Comparison of ENCODE assay signal across 8 mouse cellular contexts in the genomic region with DNA sequence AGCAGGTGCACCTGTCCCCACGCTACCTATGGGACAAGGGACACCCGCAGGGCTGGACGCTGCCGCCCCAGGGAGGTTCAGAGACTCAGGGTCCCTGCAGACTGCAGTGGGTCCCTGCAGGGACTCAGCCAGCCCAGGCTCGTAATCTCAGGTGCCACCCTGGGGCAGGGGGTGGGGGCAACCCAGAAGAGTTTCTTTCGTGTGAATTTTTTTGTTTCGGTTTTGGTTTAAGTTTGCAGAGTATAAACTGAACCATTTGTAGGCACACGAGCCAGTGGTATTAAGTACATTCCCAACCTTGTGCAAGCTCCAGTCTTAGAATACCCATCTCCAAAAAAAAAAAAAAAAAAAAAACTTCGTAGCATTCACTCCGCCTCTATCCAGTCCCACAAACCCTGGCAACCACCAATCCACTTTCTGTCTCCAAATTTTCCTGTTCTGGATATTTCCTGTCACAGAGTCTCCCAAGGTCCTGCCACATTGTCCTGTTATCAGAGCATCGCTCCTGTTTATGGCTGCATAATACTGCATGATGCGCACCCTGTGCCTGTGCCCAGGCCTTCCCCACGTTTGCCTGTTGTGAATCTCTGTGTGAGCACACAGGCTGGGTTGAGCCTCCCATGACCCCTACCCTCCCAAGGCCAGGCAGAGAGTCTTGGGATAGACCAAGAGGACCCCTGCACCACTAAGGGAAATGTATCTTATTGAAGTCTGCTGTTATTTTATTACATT. TPM values are rescaled to one million over a fixed set of nuclear protein-coding genes. Genes with fewer than 3 reads are reported as not detected.
DNase-seq lines count a peak whose midpoint lies in the region; ATAC-seq and TF ChIP-seq lines count a peak whose summit lies in the region.

No protein-coding gene starts in this region.

- no peaks in the 10 kb centered on the region for H3K36me3 ChIP-seq in thymus, adult 2 months (ENCODE audit: control insufficient read depth, insufficient read depth, low read length)
- no peaks in the 10 kb centered on the region for H3K36me3 ChIP-seq in liver, embryonic 13.5 days
- H3K36me3 ChIP-seq in stomach, postnatal 0 days (ENCODE audit: control insufficient read depth, insufficient read depth, low read length): no peaks in the 10 kb centered on the region

- no peak for TF ChIP-seq CTCF in cerebellum, adult 2 months (IDR thresholded peaks at IDR 0.05; ENCODE audit: borderline replicate concordance, insufficient read depth, low read depth, low read length)
- no peak for TF ChIP-seq CTCF in thymus, adult 2 months (IDR thresholded peaks at IDR 0.05; ENCODE audit: borderline replicate concordance, control insufficient read depth, extremely low read depth, insufficient read depth, low read length, poor library complexity)
- no peak for TF ChIP-seq CTCF in stomach, postnatal 0 days (IDR thresholded peaks at IDR 0.05; ENCODE audit: low read depth)

- peak overlapping the region; percentile 53 for H3K4me3 ChIP-seq in cerebellum, adult 2 months (replicated peaks; ENCODE audit: insufficient read depth, low read depth, low read length)
- H3K4me3 ChIP-seq in thymus, adult 2 months (ENCODE audit: control insufficient read depth, insufficient read depth, low read length): peak overlapping the region; percentile 88
- H3K4me3 ChIP-seq in liver, embryonic 13.5 days (replicated peaks): peak overlapping the region; percentile 44
- H3K4me3 ChIP-seq in stomach, postnatal 0 days (ENCODE audit: low read depth, low read length): peak overlapping the region; percentile 39

- ATAC-seq in liver, embryonic 13.5 days (ENCODE audit: low read depth): no peak
- ATAC-seq in stomach, postnatal 0 days (ENCODE audit: low FRiP score, low TSS enrichment): no peak
- no peak for ATAC-seq in erythroid progenitor cell, adult 5-6 weeks (replicated peaks; ENCODE audit: low FRiP score, poor library complexity, severe bottlenecking)

- WGBS in cerebellum, adult 2 months: 32% methylated on average over 13 of the region's 13 CpGs
- 30% methylated on average over 13 of the region's 13 CpGs for WGBS in thymus, adult 2 months
- WGBS in liver, embryonic 13.5 days (ENCODE audit: insufficient replicate concordance): 29% methylated on average over 13 of the region's 13 CpGs
- WGBS in stomach, postnatal 0 days: 33% methylated on average over 13 of the region's 13 CpGs

- H3K9ac ChIP-seq in liver, embryonic 13.5 days: peak overlapping the region; percentile 34; the same call in 1 of the 2 replicates
- peak overlapping the region; percentile 55 for H3K9ac ChIP-seq in stomach, postnatal 0 days (ENCODE audit: low read length)

- no peak for DNase-seq in cerebellum, adult 2 months
- DNase-seq in cerebellum, postnatal 36 days: no peak
- DNase-seq in thymus, adult 2 months: no peak
- DNase-seq in thymus, postnatal 25 days: no peak
- DNase-seq in liver, embryonic 13.5 days: no peak
- no peak for DNase-seq in stomach, postnatal 0 days (ENCODE audit: low spot score)
- DNase-seq in urinary bladder, postnatal 14 days (ENCODE audit: low spot score): no peak

- peak overlapping the region; percentile 59 for H3K4me2 ChIP-seq in liver, embryonic 13.5 days
- peak overlapping the region; percentile 68 for H3K4me2 ChIP-seq in stomach, postnatal 0 days (replicated peaks; ENCODE audit: low read depth)

- H3K9me3 ChIP-seq in liver, embryonic 13.5 days (replicated peaks): no peaks in the 10 kb centered on the region
- H3K9me3 ChIP-seq in stomach, postnatal 0 days (ENCODE audit: control insufficient read depth, low read length): no peaks in the 10 kb centered on the region

- peaks cover 4% of the 10 kb centered on the region for H3K4me1 ChIP-seq in cerebellum, adult 2 months (ENCODE audit: control insufficient read depth, insufficient read depth, low read length)
- H3K4me1 ChIP-seq in thymus, adult 2 months (replicated peaks; ENCODE audit: control insufficient read depth, insufficient read depth, low read length): peaks cover 39% of the 10 kb centered on the region
- peaks cover 19% of the 10 kb centered on the region for H3K4me1 ChIP-seq in liver, embryonic 13.5 days (replicated peaks)
- peaks cover 3% of the 10 kb centered on the region; the same call in 1 of the 2 replicates for H3K4me1 ChIP-seq in stomach, postnatal 0 days (replicated peaks; ENCODE audit: control insufficient read depth, insufficient read depth)

- TF ChIP-seq EP300 in stomach, postnatal 0 days (optimal IDR thresholded peaks at IDR 0.05): no peak

- no peak overlapping the region for H3K27ac ChIP-seq in cerebellum, adult 2 months (ENCODE audit: insufficient read depth, low read length)
- H3K27ac ChIP-seq in thymus, adult 2 months (ENCODE audit: control insufficient read depth, insufficient read depth, low read length): no peak overlapping the region
- no peak overlapping the region for H3K27ac ChIP-seq in liver, embryonic 13.5 days
- H3K27ac ChIP-seq in stomach, postnatal 0 days (replicated peaks): peak overlapping the region; percentile 56; the same call in 1 of the 2 replicates

- no peak for TF ChIP-seq POLR2A in cerebellum, adult 2 months (IDR thresholded peaks at IDR 0.05; ENCODE audit: borderline replicate concordance, insufficient read depth, low read length)
- no peak for TF ChIP-seq POLR2A in thymus, adult 2 months (IDR thresholded peaks at IDR 0.05; ENCODE audit: control insufficient read depth, extremely low read depth, insufficient read depth, low read length, poor library complexity)

- H3K27me3 ChIP-seq in cerebellum, adult 2 months (ENCODE audit: control insufficient read depth, insufficient read depth, low read length): no peaks in the 10 kb centered on the region
- H3K27me3 ChIP-seq in thymus, adult 2 months (ENCODE audit: control insufficient read depth, insufficient read depth, low read length): no peaks in the 10 kb centered on the region
- peaks cover 58% of the 10 kb centered on the region for H3K27me3 ChIP-seq in liver, embryonic 13.5 days
- no peaks in the 10 kb centered on the region for H3K27me3 ChIP-seq in stomach, postnatal 0 days (ENCODE audit: control insufficient read depth, insufficient read depth, low read length)

RNA-seq across cellular contexts. Expression of a gene that starts 28.6 kb away (rescaled TPM):
- 21.0 and 23.0 TPM in 2 replicates for polyA plus RNA-seq in cerebellum, adult 2 months (2012; rRNA removed)
- 0.63 and 0.80 TPM in 2 replicates for polyA plus RNA-seq in thymus, adult 2 months (2012; rRNA removed)
- polyA plus RNA-seq in liver, embryonic 13.5 days (2015; fragmentation: Nextera tagmentation; extraction: Ambion mirVana): 0.44 and 0.46 TPM in 2 replicates
- 1.3 and 1.8 TPM in 2 replicates for polyA plus RNA-seq in stomach, postnatal 0 days (2015; fragmentation: Nextera tagmentation; extraction: Ambion mirVana)
- not detected in 2 replicates for total RNA-seq in erythroid progenitor cell, adult 5-6 weeks (2015; ENCODE audit: low replicate concordance)
- 0.38 and 0.90 TPM in 2 replicates for total RNA-seq in erythroid progenitor cell, adult 5-6 weeks (2017; ENCODE audit: low replicate concordance)

RNA-seq across cellular contexts. Expression of a gene that starts 39.3 kb away (rescaled TPM):
- polyA plus RNA-seq in cerebellum, adult 2 months (2012; rRNA removed): 126 and 136 TPM in 2 replicates
- polyA plus RNA-seq in thymus, adult 2 months (2012; rRNA removed): 0.05 and 0.13 TPM in 2 replicates
- 0.06 TPM in 1 of 2 replicates, not detected in the other for polyA plus RNA-seq in liver, embryonic 13.5 days (2015; fragmentation: Nextera tagmentation; extraction: Ambion mirVana)
- 0.40 and 0.42 TPM in 2 replicates for polyA plus RNA-seq in stomach, postnatal 0 days (2015; fragmentation: Nextera tagmentation; extraction: Ambion mirVana)
- not detected in 2 replicates for total RNA-seq in erythroid progenitor cell, adult 5-6 weeks (2015; ENCODE audit: low replicate concordance)
- not detected in 2 replicates for total RNA-seq in erythroid progenitor cell, adult 5-6 weeks (2017; ENCODE audit: low replicate concordance)

RNA-seq across cellular contexts. Expression of a gene that starts 51.1 kb away (rescaled TPM):
- polyA plus RNA-seq in cerebellum, adult 2 months (2012; rRNA removed): 75.2 and 77.0 TPM in 2 replicates
- 52.7 and 57.6 TPM in 2 replicates for polyA plus RNA-seq in thymus, adult 2 months (2012; rRNA removed)
- 5.7 and 5.8 TPM in 2 replicates for polyA plus RNA-seq in liver, embryonic 13.5 days (2015; fragmentation: Nextera tagmentation; extraction: Ambion mirVana)
- polyA plus RNA-seq in stomach, postnatal 0 days (2015; fragmentation: Nextera tagmentation; extraction: Ambion mirVana): 11.0 and 11.1 TPM in 2 replicates
- total RNA-seq in erythroid progenitor cell, adult 5-6 weeks (2015; ENCODE audit: low replicate concordance): 4.3 and 7.1 TPM in 2 replicates
- 1.2 and 4.2 TPM in 2 replicates for total RNA-seq in erythroid progenitor cell, adult 5-6 weeks (2017; ENCODE audit: low replicate concordance)

RNA-seq across cellular contexts. Expression of a gene that starts 56.3 kb away (rescaled TPM):
- 30.6 and 33.3 TPM in 2 replicates for polyA plus RNA-seq in cerebellum, adult 2 months (2012; rRNA removed)
- polyA plus RNA-seq in thymus, adult 2 months (2012; rRNA removed): 36.2 and 53.2 TPM in 2 replicates
- polyA plus RNA-seq in liver, embryonic 13.5 days (2015; fragmentation: Nextera tagmentation; extraction: Ambion mirVana): 1.6 and 1.8 TPM in 2 replicates
- 59.5 and 62.2 TPM in 2 replicates for polyA plus RNA-seq in stomach, postnatal 0 days (2015; fragmentation: Nextera tagmentation; extraction: Ambion mirVana)
- 1.3 and 1.8 TPM in 2 replicates for total RNA-seq in erythroid progenitor cell, adult 5-6 weeks (2015; ENCODE audit: low replicate concordance)
- total RNA-seq in erythroid progenitor cell, adult 5-6 weeks (2017; ENCODE audit: low replicate concordance): 3.6 and 9.2 TPM in 2 replicates

Comparison
In these comparisons a context has a peak if more than half of its experiments do, and no peak if none do; other contexts are left out.
1. RNA of a gene that starts 39.3 kb away (polyA plus RNA-seq): 126 to 136 TPM in cerebellum, adult 2 months; 0.40 to 0.42 TPM in stomach, postnatal 0 days, 0.06 TPM in liver, embryonic 13.5 days and 0.05 to 0.13 TPM in thymus, adult 2 months; every median in the first group is over 10 times any median in the second.
2. Peak in every context shown above with its lines, with median percentiles within 50 percentile points of each other: H3K4me3 ChIP-seq.